Mouse (Mus musculus) urinary bladder, postnatal 4 days (tissue): Measurements from ENCODE around the gene Klhdc7b.

Experiments
- DNase-seq, 2 experiments: peaks; one replicate each; pipeline ENCODE4 v3.0.0; 2021 to 2022; ENCODE audit warnings: low spot score in 2 of 2

Klhdc7b gene

DNA sequence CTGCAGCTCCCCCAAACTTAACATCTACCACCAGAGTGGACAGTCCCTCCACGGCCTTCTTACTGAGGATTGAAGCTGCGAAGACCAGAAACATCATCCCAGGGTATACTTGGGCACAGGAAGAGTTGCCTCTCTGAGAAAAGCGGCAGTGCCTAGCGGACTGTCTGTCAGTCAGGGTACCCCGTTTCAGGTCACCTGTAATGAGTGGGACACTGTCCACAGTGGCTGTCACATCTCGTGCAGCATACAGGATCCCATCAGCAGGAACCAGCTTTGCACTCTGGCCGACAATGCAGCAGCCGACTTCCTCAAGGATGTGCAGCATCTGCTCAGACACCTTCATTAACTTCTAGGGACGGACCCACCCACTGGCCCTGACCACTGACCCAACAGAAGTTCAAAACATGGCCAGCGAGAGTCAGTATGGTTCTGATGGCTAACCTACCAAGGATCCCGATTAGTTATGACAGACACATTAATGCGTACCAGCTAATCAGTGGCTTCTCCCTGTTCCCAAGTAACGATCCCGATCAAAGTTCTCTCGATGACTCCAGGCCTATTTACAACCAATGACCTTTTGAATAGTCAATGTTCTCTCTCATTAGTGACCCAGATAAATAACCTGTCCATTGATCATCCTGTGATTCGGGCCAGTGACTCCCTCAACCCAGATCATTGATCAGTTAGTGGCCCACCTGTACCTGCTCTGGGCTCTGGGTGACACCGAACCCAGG lies 9.7 kb upstream of the Klhdc7b start:
- DNase-seq = no peak

DNA sequence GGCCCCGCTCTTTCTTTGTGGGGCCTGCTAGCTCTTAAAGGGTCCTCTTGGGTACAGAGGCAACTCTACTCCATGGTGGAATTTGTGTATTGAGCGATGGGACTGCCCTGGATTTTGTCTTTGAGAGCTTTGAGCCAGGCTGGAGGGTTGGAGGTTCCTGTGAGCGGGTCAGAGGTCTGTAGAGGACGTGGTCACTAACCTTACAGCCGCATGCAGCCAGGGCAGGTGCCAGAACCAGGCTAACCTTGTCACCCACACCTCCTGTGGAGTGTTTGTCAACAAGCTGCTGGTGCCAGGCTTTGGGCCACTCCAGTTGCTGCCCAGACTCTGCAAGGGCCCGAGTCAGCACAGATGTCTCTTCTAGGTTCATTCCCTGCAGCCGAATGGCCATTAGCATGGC lies 8.7 kb upstream of the Klhdc7b start:
- DNase-seq = no peak

DNA sequence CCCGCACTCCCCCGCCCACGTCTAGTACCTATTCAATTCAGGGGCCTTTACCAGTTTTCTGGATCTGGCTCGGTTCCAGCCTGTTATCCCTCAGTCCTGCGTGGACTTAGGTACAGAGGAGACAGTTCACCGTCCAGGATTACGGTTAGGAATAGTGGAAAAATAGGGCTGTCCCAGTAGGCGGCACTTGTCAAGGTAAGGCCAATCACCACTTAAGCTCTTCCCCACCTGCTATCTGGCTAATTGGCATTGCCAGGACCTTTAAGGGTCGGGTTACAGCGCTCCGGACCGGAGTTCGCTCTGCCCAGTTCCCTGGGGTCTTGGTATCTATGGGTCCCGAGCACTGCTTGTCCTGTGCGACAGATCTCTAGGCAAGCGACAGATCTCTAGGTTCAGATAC lies 7.8 kb upstream of the Klhdc7b start, which contains the start of gene Tymp:
Gene Tymp (minus strand): TSS at position 83 of the 400 bp plus-strand sequence.
- DNase-seq = no peak

DNA sequence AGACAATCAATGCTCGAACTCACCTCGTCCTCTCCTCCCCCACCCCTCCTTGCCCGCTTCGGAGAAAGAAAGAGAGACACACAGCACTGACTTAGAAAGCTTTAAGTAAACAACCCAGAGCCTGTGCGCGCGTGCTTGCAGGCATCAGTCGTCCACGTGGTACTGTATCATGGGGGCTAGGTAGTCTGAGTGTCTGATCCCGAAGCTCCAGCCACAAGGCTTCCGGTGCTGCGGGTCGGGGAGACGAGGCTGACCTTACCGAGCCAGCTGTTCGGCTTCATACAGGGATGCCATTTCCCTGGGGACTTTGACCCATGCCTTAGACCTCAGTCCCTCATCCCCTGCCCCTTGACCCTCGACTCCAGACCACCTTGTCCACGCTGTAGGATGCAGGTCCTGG lies 7.4 kb upstream of the Klhdc7b start:
- no peak for DNase-seq

DNA sequence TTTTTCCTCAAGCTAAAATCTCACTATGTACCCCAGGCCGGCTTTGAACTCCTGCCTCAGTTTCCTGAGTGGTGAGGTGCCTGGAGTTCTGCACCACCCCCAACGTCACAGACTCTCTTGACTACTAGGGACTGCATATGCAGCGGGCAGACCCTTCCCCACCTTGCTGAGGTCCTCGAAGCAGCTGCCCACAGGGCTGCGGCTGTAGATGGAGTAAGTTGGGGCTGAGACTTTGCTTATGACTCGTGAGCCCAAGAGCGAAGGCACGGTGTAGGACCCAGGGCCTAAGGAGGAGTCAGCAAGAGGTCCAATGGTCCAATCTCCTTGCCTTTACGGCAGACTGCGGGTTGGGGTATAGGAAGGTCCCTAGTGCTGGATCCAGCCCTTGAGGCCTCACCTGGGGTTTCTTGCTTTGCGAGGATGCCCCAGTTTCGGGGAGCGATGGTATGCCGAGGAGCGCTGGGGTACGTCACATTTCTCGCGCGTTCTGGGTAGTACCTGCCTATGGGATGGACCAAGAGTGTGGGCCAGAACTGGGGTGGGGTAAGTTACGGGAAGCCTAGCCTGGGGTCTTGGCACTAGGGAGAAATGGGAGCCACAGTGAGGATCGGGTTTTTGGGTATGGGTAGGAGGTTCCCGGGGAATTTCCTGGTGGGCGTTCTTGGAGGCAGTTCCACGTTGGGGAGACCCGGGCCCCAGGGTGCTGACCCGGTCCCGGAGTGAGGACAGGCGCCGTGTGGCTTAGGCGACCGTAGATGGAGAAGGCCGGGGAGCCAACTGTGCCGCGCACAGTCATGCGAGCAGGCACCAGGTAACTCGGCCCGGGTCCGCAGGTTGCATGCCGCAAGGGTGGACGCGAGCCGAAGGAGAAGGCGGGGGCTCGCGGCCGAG lies 6.5 kb upstream of the Klhdc7b start:
- no peak for DNase-seq

DNA sequence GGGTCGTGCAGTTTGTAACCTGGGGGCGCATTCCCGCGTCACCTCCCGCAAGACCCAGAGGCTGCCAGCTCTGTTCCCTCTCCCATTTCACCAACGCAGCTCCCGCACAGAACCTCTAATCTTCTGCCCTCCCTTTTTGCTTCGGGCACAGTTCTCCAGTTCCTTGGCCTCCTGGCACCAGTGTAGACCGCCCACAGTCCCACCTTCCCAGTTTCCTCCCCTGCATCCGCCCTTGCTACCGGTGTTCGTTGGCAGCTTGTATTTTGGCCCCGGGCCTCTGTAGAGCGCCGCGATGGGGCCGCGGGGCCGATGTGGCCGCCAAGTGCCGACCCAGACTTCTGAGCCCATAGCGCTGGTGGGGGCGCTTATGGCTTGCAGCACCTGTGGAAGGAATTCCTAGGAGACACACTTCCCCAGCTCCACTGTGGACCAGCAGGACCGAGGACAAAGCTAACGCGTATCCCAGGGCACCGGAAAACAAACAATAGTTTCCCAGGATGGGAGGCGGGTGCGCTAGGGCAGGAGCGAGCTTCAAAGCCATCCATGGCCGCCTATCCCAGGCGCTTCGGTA lies 5.8 kb upstream of the Klhdc7b start, which contains the start of gene Odf3b:
Gene Odf3b (minus strand): TSS at position 452 of the 571 bp plus-strand sequence.
- DNase-seq = no peak

DNA sequence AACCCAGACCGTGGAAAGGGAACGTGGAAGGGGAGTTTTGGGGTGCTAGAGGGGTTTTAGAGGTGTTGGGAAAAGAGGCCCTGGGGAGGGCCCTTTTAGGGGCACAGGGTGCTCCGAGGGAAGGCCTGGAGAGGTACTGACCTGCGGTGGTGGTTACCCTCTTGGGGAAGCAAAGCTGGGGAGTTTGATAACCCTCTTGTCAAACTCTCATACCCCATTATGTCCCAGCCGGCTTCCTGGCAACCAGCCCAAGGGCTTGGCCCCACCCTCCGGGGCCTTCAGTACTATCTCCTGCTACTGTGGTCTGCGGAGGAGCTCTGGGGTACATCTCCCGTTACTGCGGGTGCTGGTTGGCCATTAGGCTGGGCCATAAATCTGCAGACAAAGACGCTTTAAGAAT lies 5.3 kb upstream of the Klhdc7b start:
- no peak for DNase-seq

DNA sequence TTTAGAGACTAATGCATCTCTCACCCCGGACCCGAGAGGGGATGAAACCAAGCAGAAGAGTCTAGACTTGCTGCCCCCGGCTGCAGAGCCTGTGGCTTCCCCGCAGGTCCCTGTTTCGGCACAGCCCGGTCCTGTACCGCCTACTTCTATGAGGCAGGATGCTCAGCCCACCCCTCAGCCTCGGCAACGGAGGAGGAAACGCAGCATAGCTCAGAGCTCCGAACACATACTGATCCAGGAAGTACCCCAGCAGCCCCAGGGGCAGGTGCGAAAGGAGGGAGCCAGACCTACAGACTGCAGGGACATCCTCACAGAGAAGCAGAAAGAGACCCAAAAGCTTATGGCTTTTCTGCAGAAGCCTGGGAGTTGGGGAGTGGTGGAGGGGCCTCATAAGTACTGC lies 2.4 kb downstream of the Klhdc7b start:
- DNase-seq = no peak

DNA sequence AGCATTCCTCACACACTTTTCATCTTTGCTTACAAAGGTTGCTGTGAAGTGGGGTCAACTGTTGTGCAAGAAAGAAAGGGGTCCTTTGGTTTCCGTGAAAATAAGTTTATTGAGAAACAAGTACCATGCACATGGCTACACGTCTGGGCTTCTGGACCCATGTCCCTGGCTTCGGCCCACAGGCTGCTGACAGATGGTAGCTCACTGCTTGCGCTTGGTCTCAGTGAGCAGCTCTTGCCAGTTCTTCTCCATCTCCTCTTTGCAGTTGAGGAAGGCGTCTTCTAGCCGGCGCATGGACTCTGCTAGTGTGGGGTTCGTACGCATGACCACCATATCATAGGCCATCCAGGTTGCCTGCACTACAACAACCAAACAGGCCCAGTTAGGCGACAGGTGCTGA lies 5.4 kb downstream of the Klhdc7b start:
- DNase-seq = no peak

DNA sequence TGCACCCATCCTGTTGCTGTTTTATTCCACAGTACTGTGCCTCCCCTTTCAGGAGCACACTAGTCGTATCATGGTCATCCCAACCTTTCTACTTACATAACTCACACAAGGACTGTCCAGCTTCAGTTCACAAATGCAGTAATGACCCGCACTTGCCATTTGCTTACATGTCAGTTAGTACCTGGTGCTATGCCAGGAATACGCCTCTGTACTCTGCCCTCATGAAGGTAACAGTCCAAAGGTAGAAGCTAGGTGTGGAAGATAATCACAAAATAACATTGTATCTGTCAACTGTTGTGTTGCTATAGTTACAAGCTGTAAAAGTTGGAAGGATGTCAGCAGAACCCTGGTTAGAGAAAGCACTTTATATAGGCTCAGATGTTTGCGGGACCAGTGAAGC lies 12.2 kb downstream of the Klhdc7b start:
- no peak for DNase-seq

DNA sequence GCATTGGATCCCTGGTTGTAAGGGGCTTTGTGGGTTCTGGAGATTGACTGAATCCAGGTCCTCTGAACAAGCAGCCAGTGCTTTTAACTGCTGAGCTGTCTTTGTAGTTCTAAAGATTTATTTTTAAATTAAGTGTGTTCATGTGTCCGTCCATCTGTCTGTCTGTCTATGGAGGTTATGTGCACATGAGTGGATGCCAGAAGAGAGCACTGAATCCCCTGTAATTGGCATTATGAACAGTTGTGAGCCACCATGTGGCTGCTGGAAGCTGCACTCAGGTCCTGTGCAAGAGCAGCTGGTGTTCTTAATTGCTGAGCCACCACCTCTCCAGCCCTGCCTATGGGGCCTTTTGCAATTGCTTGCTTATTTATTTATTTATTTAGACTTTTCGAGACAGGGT lies 13.4 kb downstream of the Klhdc7b start:
- DNase-seq = no peak

DNA sequence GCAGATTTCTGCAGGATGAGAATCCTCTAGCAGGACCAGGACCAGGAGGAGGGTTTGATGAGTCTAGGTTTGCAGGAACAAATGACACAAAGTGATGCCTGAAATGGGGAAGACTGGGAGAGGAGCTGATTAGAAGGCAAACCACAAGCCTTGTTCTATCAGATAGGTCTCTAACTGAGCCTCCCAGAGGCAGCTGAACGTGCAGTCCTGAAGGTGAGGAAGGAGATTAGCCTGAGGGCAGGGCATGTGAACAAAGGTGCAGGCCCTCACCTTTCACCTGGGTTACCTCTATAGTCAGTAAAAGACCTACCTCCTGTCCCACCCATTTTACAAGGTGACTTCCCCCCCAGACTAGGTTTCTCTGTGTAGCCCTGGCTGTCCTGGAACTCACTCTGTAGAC lies 15.0 kb downstream of the Klhdc7b start:
- DNase-seq = no peak

DNA sequence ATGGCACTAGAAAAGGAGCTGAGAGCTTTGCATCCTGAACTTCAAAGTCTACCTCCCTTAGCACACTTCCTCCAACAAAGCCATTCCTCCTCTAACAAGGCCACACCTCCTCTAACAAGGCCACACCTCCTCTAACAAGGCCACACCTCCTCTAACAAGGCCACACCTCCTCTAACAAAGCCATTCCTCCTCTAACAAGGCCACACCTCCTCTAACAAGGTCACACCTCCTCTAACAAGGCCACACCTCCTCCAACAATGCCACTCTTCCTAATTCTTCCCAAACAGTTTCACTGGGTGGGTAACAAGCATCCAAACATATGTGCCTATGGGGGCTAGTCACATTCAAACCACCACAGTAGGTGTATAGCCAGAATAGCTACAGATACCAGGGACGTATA lies 17.8 kb downstream of the Klhdc7b start:
- DNase-seq = no peak

DNA sequence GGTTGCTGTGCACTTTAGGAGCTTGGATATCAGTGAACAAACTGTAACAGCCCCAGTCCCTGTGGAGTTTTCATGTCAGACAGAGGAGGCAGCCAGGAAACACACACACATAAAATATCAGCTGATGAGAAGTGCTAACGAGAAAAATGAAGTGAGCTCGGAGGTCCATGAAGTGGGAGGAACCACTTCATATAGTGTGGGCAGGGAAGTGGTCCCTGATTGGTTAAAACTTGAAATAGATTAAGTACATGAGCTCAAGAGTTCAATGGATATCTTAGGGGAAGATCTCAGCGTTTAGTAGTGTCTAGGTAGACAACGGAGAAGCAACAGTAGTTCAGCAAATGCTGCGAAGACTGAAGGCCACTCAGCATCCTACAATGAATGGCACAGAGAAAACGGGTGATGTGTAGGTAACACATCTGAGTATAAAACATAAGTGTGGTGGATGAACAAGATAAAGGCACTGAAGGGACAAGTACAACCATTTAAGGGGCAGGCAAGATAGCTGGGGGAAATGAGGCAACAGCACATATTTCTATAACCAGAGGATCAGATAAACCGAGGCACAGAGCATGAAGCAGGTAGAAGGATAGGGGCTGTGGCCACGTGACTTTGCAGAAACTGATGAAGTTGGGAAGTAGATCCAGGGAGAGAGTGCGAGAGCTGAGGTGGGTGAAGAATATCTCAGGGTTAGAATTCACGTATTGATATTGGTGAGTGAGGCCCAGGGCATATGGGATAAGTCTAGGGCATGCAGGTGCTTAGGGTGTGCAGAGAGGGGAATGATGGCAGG lies 20.3 kb downstream of the Klhdc7b start:
- no peak for DNase-seq

DNA sequence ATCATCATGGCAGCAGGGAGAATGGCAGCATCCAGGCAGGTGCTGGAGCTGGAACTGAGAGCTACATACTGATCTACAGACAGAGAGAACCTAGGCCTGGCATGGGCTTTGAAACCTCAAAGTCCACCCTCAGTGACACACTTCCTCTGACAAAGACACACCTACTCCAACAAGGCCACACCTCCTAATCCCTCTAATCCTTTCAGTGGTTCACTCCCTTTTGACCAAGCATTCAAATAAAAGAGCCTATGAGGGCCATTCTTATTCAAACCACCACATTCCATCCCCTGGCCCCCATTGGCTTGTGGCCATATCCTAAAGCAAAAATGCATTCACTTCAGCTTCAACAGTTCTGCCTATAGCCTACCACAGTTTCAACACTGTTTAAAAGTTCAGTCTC lies 22.0 kb downstream of the Klhdc7b start:
- DNase-seq = no peak

DNA sequence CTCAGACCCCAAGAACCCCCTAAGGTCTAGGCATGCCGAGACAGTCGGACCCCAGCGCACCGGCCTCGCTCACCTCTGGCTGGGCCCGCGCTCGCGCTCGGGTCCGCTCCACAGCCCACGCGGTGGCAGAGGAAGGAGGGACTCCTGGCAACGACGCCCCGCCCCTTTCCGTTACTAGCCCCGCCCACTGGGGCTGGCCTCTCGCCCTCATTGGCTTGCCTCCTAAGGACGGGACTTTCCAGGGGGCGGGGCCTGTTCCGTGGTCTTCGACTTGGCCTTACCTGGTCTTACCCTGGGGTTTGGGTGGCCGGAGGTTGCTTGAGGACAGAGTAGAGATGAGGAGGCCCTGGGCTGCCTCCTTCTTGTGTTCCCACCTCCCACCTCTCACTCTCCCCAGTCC lies 25.4 kb downstream of the Klhdc7b start, which contains the start of gene Syce3:
Gene Syce3 (minus strand): TSS at position 386 of the 400 bp plus-strand sequence.
- no peak for DNase-seq

DNA sequence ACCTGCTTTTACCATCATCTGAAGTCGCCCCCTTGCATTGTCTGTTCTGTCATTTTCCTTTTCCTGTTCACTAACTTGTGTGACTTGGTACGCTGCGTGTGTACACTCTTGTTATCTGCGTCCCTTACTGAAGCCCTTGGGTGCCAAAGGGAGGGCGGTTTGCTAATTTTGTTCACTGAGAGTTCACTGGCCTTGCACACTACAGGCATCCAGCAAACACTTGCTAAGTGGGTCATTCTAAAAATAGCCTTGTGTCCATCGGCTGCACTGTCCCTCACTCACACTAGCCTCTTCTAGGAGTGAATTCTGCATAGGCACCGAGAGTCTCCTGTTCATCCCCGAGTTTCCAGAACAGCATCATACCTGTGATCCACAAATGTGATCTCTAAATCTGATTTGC lies 30.6 kb downstream of the Klhdc7b start:
- no peak for DNase-seq

DNA sequence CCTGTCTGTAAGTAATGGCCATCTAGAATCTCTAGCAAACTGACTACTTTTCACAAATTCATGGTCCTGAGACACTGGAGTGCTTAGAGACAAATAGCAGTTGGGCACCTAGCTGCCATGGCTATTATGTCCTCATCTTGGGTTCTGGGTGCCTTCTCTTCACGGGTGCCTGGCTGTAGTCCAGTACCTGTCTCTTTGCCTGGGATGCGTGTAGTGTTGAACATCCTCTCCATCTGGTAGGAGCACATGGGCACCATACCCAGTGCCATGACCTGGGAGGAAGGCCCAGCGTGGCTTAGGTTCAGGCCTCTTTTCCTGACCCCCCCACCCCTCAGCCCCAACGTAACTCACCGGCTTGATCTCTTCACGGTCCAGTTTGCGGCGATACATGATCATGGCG lies 37.2 kb downstream of the Klhdc7b start:
- DNase-seq = no peak

DNA sequence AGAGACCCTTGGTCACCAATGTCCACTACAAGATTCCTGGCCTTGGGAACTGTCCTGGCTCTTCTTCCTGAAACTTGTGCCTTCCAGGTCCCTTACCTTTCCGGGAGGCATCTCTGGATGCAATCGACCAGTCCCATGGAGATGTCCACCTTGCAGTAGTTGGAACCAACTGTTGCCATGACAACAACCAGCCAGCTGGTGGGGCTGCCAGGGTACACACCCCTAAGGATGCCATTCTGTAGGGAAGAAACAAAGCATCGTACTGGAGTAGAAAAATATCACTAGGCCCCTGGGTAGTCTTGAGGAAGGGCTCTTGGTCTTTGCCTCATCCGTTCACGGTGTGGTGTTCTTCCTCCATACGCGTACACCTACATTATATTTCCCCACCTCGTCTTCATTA lies 39.9 kb downstream of the Klhdc7b start:
- DNase-seq = peak in 1 of 2 experiments; percentile 53

DNA sequence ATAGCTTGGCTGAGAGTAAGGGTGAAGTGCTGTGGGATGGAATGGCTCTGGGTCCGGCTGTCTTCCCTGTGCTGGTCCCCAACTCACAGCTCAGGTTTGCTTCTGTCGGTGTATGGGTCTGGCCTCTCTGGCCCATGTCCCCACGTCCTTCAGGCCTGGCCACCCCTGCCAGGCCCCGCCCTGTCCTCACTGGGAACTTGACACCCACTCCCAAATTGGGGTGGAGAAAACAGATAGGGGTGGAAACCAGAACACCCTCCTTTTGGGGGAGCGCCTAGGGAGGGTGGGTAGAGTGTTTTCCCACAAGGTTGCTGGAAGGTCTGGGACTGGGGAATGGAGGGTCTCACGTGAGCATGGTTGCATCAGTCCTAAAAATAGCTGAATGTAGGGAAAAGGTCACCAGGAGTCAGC lies 41.0 kb downstream of the Klhdc7b start, which contains the start of gene Cpt1b:
Gene Cpt1b (minus strand): TSS at position 153 of the 411 bp plus-strand sequence.
- DNase-seq = no peak

DNA sequence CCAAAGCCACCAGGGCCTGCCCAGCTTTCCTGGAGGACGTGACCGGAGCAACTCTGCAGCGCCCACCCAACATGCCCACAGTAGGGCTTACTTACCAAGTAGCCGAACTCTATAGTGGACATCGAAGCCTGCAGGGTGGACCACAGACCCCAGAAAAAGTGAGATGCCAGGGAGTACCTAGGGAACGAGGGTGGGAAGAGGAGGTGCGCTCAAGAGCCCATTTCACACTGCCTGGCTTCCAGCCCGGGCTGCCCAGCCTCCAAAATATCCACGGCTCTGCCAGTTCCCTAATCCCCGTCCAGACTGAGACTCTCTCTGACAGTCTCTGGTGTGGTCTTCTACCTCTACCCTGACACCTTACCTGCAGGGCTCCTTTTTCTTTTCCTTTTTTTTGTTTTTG lies 42.0 kb downstream of the Klhdc7b start:
- DNase-seq = no peak
